Mouse (Mus musculus): Measurements from ENCODE around the gene Dtnb. TPM values are rescaled to one million over a fixed set of nuclear protein-coding genes. Genes with fewer than 3 reads are reported as not detected.
"Not testable (repeated sequence)": the region's sequence is repeated elsewhere in the genome, so short reads cannot be mapped to it uniquely, and the experiment has no call there.

Gene Dtnb
- total RNA-seq, 2 experiments from 2014 or later, result 127 to 129 TPM

DNA sequence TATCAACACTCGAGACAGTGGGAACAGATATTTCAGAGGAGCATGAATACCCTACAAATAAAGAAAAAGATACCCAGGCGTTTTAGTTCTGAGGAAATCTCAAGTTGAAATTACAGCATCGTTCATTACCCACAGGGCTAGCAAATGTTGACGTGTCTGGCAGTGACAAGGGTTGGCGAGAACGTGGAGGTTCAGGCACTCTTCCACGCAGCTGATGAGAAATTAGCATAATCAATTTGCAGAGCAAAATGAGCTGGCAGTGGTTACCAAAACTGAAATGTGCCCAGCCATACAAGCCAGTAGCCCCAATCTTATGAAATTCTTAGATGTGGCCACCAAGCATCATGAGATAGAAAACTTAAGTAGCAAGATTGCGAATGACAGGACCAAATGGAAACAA, 110.9 kb downstream of the Dtnb start:
- H3K27ac ChIP-seq, result peak overlapping the region; percentile 60
- TF ChIP-seq CTCF (conservative IDR thresholded peaks at IDR 0.05), result no peak
- no peak for DNase-seq (ENCODE audit: low spot score in 2 of 2)
- H3K4me3 ChIP-seq, result no peak overlapping the region

DNA sequence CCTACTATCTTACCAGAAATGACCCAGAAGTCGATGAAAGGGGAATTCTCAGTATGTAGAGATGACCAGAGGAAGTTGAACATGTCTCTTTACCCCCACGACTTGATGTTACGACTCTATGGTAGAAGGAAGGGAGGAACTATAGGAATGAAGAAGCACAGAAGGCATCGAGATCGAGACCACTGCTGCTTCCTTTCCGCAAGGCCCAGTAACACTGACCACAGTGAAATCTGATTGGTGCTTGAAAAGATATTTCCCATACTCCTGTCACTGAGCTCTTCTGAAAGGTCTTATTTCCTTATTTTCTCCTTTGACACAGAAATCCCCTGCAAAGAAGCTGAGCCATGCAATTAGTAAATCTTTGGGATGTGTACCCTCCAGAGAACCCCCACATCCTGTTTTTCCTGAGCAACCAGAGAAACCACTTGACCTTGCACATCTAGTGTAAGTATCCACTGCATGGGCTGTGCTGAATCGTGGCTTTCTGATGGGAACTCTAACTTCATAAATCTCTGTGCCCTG, 114.3 kb downstream of the Dtnb start:
- H3K4me3 ChIP-seq, result no peak overlapping the region
- DNase-seq (ENCODE audit: low spot score in 2 of 2), result no peak
- no peak overlapping the region for H3K27ac ChIP-seq
- no peak for TF ChIP-seq CTCF (conservative IDR thresholded peaks at IDR 0.05)

DNA sequence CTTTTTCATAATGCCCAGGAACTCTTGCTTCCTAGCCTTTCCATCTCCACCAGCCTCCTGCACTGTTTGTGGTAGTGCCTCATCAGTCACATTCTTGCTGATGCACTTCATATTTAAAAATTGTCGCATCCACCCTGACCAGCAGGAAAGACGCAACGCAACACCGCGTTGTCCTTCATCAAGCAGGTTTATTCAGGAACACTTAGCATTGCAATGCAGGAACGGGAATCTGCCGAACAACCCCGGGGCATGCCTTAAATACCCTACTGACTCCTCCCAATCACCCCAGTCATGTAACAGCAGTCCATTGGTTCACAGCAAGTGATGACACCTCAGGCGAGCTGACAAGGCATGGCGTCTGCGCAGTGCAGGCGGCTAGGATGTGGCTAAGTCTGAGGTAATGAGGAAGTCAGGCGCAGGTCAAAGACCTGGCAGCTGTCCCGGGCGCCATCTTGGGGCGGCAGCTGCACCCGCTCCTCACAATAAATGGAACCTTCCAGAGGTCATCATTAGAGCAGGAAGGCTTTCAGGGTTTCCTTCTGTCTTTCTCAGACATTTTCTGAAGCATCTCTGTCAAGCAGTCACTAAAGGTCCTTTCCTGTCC, 118.8 kb downstream of the Dtnb start:
- DNase-seq (ENCODE audit: low spot score in 2 of 2); H3K27ac ChIP-seq: not testable (repeated sequence)

DNA sequence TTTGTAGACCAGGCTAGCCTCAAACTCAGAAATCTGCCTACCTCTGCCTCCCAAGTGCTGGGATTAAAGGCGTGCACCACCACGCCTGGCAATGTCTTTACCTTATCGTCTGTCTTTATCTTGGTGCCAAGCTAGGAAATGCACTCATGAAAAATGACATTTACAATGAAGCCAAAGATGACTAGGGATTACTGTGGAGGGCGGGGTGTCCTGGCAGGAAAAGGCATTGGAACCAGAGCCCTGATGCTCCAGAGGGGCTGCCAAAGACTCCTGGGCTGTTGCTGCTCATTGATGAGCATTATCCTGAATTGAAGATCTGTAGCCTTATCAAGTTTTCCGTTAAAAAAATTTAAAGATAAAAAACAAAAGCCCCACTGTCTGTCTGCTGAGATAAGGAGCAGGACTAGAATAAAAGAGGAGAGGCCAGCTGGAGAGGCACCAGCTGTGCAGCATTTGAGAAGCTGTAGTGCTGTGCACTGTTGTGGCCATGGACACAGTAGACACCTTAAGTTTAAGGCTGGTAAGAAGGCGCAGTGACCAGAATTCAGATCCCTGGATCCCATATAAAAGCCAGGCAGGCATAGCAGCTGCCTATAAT, 120.7 kb downstream of the Dtnb start:
- no peak for DNase-seq (ENCODE audit: low spot score in 2 of 2)
- Histone ChIP-seq H3K4me3 (no peak overlapping the region), H3K27ac (no peak overlapping the region)
- TF ChIP-seq CTCF (conservative IDR thresholded peaks at IDR 0.05), result no peak

More for the DNA sequence above, 118.8 kb downstream of the Dtnb start:
- not testable (repeated sequence) for H3K4me3 ChIP-seq

DNA sequence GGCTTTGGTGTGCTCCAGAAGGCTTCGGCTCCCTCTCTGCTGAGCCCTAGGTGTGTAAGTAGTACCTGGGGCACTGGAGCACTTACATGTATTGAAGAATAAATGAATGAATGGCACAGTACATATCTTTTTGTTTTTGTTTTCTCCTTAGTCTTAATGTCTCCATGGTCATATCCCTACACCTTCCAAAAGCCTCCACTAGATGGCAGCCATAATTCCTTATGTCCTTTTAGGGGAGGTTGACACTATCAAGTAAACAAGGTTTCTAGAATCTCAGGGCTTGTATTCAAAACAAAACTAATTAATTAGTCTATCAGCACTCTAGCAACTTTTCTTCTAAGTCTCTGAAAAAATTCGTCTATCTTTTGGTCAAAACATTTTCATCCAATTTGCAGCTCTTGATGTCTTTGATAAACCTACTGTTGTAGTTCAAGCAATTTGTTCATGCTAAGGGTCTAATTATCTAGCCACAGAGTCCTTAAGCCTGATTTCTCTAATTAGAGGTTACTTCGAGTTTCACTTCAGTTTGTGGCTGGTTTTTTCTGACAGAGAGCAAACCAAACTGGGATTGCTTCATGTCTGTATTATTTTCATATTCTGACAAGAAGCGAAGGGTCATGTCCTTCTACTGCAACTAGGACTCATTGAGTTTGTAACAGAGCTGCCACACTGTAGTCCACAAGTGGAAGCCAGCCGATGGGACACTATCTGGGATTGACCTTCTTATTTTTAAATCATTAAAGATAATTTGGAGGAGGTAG, 123.7 kb downstream of the Dtnb start:
- no peak overlapping the region for H3K4me3 ChIP-seq
- DNase-seq (ENCODE audit: low spot score in 2 of 2), result peak in 1 of 2 experiments; percentile 57
- peak overlapping the region; percentile 50 for H3K27ac ChIP-seq
- TF ChIP-seq CTCF (conservative IDR thresholded peaks at IDR 0.05), result peak; percentile 90

DNA sequence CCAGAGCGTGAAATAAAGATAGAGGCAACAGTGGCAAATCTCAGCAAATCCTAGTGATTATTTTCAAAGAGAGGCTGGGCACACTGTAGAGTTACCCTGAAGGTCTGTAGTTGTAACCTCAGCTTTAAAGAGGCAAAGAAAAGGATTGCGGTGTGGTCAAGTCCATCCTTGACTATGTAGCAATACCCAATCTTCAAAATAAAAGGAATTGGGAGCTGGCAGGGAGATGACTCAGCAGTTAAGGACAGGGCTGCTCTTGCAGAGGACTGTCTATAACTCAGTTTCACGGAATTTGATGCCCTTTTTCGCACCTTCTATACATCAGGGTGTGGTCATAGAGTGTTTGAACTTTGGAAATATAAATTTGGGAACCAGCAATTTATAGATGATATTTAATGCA, 128.3 kb downstream of the Dtnb start:
- Histone ChIP-seq H3K27ac (no peak overlapping the region), H3K4me3 (no peak overlapping the region)
- TF ChIP-seq CTCF (conservative IDR thresholded peaks at IDR 0.05), result no peak
- DNase-seq (ENCODE audit: low spot score in 2 of 2), result no peak

DNA sequence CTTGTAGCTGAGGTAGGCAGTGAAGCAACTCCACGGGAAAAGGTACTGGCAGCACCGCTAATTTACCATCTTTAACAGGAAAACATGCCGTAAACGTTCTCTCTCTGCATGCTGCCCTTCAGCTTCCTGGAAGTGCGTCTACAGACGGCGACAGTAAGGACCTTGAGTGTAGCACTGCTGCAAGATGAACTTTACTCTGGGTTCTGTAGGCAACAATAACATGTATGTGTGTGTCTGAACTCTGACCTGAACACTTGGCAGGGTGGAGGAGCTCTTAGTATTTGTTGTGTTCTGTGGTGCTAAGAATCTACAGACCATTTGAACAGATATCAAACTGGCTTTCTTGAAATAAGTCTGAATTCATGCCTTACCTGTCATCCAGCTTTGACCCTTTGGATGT, 130.7 kb downstream of the Dtnb start:
- TF ChIP-seq CTCF (conservative IDR thresholded peaks at IDR 0.05), result no peak
- no peak for DNase-seq (ENCODE audit: low spot score in 2 of 2)
- H3K27ac ChIP-seq, result no peak overlapping the region
- H3K4me3 ChIP-seq, result no peak overlapping the region

DNA sequence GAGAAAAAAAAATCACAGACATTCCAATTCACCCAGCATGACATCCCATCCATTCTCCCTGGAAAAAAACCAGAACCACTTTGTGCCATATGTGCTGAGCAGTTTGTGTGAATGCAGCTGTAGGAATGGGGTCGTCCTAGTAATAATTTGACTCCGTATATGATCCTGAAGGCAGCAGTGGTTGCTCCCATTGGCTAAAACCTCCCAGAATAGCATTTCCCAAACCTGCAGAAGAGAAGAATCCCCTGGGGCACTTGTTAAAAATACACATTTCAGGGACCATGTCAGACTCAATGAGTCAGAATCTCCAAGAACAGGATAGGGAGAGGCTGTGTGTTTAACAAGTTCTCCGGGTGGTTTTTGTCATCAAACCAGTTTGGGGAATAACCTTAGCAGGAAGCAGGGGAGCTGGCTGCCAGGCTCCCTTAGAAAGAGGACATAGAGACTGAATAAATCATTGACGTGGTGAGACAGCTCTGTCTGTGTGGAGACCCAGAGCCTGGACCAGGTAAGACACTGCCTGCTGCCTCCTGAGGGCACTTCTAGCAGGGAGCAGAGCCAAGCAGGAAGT, 147.1 kb downstream of the Dtnb start:
- no peak for DNase-seq (ENCODE audit: low spot score in 2 of 2)
- no peak for TF ChIP-seq CTCF (conservative IDR thresholded peaks at IDR 0.05)
- Histone ChIP-seq H3K27ac (peak overlapping the region; percentile 3; the same call in 1 of the 2 replicates), H3K4me3 (no peak overlapping the region)

DNA sequence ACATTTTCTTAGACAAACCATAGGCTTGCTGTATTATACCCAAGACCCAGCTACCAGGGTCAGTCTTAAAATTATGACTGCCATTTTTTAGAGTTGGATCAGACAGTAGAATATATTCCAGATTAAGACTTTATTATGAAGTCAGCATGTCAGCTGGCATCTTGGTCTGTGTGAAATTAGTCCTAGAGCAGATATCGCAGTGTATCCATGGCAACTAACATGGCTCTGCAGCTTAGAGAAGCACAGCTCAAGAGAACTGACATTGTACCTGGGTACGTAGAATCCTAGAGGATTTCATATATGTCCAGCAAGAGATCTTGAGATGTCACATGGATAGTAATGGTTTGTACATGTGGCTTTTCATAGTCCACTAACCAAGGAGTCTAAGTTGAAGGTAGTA, 148.3 kb downstream of the Dtnb start:
- Histone ChIP-seq H3K27ac (no peak overlapping the region), H3K4me3 (no peak overlapping the region)
- no peak for TF ChIP-seq CTCF (conservative IDR thresholded peaks at IDR 0.05)
- no peak for DNase-seq (ENCODE audit: low spot score in 2 of 2)

DNA sequence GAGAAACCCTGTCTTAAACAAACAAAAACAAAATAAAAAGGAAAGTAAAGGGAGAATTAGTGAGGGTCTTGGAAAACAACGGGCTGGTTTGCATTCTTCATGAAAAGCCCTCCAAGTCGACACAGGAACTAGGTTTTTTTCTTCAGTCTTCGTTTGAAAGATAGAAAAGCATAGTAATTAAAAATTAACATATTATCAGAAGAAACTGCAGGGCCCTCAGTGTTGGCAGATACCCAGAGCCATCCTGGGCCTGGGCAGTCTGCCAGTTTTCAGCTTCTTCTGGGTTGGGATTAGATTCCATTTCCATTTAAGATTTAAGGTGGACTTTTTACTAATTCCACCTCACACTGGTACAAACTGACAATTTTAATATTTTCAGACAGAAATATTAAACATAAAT, 151.6 kb downstream of the Dtnb start:
- no peak overlapping the region for H3K4me3 ChIP-seq
- DNase-seq (ENCODE audit: low spot score in 2 of 2), result no peak
- TF ChIP-seq CTCF (conservative IDR thresholded peaks at IDR 0.05), result no peak
- no peak overlapping the region for H3K27ac ChIP-seq

DNA sequence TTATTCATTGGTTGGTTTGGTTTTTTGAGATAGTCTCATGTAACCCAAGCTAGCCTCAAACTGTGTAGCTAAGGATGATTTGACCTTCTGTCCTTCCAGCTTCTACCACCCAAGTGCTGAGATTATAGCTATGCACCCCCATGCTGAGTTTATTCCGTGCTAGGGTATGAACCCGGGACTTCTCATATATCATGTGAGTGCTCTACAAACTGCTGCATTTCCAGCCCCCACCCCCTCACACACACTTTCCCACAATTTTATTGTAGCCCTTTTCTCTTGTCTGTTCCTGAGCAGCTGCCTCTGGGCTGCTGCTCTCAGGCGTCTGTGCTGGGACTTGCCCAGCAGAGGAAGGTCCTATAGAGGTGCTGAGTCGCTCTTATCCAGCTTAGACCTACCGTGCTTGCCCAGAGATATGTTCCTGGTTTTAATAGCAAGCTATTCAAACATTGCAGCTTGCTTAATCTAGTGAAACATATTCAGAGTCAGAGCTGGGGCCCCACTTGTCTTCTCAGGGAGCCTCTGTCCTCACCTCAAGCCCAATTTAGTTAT, 152.7 kb downstream of the Dtnb start:
- TF ChIP-seq CTCF (conservative IDR thresholded peaks at IDR 0.05), result no peak
- DNase-seq (ENCODE audit: low spot score in 2 of 2), result no peak
- Histone ChIP-seq H3K4me3 (no peak overlapping the region), H3K27ac (no peak overlapping the region)

DNA sequence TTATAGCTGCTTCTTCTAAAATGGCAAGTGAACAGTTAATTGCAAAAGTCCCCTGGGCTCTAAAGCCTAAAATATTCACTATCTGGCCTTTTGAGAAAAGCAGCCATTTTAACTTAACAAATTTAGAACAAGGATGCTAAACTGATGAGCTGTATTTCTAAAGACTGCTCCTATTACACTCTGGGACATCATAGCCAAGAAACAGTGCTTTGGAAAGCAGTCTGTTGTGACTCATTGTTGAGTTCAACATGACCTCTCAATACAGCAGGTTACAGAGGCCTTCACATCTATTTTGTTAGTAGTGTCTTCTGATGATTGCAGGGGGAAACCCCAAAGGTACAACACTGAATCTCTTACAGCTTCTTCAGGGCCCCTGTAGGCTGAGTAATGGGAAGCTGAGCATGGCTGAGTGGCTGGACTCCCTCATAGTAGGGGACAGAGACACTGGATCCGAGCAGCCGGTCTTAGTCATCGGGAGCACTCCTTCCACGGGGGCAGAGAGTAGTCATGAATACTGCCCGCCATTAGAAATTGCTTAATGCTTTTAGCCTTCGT, 157.4 kb downstream of the Dtnb start:
- no peak overlapping the region for H3K4me3 ChIP-seq
- H3K27ac ChIP-seq, result no peak overlapping the region
- TF ChIP-seq CTCF (conservative IDR thresholded peaks at IDR 0.05), result no peak
- no peak for DNase-seq (ENCODE audit: low spot score in 2 of 2)
